Mouse (Mus musculus): ENCODE measurements around the gene Siah3.
"Not testable (repeated sequence)": the region's sequence is repeated elsewhere in the genome, so short reads cannot be mapped to it uniquely, and the experiment has no call there.

Siah3 gene

DNA sequence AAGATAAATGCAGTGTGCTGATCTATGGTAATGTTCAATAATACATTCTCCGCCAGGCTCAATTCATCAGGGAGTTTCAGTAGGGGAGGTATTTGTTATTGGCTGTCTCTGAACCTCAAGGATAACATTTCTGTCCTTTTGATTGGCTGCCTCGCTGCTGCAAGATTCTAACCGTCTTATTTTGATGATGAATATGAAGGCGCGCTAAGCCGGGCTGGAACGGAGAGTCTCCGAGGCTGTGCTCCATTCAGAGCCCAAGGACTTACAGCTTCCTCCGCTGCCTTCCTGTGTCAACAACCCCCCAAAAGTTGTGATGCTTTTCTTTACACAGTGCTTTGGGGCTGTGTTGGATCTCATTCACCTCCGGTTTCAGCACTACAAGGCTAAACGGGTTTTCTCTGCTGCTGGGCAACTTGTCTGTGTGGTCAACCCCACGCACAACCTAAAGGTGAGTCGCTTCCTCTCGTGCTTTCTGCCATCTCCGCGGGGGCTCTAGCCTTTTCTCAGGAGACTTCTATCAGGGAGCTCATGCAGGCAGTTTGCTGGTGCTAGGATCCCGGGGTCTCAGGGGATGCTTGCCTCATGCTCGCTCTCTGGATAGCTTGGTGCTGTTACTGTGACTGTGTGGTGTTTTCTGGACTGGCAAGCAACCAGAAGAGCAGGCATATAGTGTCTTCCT is at the start of gene Siah3:
Gene Siah3 (plus strand): TSS at position 240 of the 679 bp plus-strand sequence.
- no peak for DNase-seq

DNA sequence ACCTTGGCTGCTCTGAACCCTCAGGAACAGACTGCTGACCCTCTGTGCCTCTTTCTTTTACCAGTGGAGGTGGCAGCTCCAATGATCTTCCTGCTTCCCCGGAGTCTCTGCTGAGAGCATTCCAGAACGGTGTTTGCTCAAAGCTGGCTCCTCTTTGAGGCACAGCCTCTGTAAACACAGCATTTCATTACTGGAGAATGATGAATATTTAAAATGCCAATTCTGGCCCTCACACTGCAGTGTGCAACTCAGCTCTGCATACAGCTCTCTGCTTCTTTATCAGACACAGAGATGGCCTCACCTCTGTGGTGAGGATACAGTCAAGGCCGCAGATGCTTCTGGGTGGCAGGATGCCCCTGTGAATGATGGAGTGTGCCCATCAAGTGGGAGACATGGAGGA is 46.0 kb upstream of the Siah3 start:
- DNase-seq, result no peak

GRCm38 (mm10) chr14:75410392-75410791 is 45.4 kb upstream of the Siah3 start:
- DNase-seq, result no peak

- DNase-seq, result no peak
Measured at GRCm38 (mm10) chr14:75418721-75419120, 37.1 kb upstream of the Siah3 start.

DNA sequence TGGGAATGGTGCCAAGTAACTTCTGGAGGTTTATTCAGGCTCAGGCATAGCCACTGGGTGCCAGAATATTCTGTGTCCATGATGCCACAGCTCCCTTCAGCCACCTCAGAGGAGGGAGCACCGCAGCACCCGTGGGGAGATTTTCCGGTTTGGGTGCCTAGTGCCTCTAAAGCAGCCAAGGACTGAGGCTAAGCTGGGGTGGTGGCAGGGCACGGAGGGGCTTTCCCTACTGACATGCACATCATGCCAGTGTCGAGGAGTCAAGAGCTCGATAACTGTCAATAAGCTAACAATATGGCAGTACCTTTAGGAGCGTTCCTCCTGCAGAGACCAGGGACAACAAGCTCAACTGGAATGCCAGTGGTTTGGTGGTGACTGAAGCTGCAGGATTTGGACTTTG is 35.9 kb upstream of the Siah3 start:
- DNase-seq, result no peak

DNA sequence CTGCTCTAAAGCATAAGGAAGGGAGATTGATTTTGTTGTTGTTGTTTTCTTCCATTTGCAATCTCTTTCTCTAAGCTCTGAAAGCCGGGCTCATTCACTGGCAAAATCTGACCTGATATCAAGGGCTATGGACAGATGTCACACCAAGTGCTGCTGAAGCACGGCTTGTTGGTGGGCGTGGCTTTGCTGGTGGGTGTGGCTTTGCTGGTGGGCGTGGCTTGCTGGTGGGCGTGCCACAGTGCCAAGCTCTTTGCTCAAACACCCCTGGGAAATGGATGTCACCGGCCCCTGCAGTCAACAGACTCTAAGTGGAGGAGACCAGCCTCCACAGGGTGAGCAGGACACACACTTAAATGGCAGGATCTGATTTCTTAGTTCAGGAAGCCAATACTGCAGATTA is 35.0 kb upstream of the Siah3 start:
- DNase-seq, result no peak

- no peak for DNase-seq
Measured at GRCm38 (mm10) chr14:75431173-75431786, 24.5 kb upstream of the Siah3 start.

DNA sequence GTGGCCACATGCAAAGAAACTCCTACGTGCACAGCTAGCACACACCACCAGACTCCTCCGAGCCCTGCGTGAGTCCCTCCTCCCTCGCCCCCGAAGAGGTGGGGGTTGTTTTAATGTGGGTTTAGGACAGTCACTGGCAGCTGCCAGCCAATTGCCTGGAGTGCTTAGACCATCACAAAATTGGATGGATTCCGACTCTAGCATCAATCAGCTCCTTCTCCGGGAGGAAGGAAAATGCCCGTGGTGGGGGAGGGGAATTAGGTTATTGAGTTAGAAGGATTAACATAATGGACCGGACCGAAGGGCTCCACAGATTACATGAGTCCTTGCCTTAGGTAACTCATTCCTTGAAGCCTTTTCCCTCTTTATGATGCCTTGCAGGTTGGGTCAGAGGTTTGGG is 22.9 kb upstream of the Siah3 start:
- no peak for DNase-seq

DNA sequence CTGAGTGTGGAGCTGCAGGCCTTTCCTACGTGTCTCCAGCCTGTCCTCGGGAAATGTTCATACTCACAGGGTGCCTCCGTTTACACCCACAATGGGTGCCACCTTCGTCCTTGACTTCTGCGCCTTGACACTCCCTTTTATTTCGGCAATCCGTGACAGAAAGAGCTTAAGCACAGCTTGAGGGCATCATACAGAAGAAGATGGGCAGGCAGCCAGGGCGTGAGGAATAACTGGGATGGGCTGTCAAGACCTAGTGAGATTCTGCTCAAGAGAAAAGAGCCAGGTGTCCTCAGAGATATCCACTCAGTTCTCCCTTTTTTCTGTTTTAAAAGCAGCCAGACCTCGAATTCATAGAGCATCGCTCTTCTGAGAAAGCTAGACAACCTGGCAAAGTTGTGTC is 21.2 kb upstream of the Siah3 start:
- DNase-seq, result no peak

- no peak for DNase-seq
Measured at GRCm38 (mm10) chr14:75444486-75445105, 11.2 kb upstream of the Siah3 start.

GRCm38 (mm10) chr14:75445281-75445947 is 10.4 kb upstream of the Siah3 start:
- peak; percentile 86 to 90 for DNase-seq

DNA sequence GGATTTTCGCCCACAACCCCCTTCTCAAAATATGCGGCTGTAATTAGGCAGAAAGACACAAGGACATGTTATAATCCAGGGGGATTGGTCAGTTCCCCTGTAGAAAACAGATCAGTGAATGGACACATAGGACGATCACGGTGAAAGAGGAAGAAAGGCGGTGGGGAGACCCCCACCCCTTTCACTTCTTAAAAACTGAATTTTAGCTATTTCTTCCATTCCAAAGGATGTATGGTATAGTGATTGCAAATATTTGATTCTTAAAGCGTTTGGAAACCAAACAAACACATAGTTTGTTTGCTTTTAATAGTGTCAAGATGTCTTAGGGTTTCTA is 9.9 kb upstream of the Siah3 start:
- DNase-seq, result no peak

- DNase-seq, result not testable (repeated sequence)
Measured at GRCm38 (mm10) chr14:75446314-75446713, 9.5 kb upstream of the Siah3 start.

- no peak for DNase-seq
Measured at GRCm38 (mm10) chr14:75453906-75454305, 1.9 kb upstream of the Siah3 start.

DNA sequence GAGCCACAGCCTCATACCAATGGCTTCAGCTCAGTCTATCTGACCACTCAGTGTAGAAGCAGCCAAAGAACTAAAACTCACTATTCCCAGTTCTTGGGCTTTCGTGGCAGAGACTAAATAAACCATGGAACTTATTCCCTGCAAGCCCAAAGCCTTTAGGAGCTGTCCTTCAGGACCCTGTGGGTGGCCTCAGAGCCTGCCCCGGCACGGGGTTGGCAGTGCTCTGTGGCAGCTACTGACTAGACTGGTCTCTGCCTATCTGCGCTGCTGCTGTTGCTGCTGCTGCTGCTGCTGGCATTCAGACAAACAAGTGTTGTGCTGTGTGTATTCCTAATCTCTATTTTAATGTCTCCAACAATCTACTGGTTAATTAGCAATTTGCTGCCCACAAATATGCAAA is 1.1 kb upstream of the Siah3 start:
- DNase-seq, result peak in 1 of 2 experiments; percentile 46

DNA sequence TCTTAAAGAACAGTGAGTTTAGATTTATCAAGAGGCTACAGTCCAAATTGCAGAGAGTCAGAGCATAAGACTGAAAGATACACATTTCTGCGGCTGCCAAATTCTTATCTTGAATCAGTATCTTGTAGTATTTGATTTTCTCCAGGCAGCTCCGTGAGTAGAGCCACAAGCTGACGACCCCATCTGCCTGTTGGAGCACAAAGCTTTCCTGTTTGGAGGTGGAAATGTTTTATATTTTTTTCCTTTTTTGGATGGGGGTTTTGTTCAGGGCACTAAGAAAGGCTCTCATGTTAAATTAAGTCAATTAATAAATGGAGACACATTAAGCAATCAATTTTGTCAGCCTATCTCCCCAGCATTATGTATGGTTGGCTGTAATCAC is 430 bp upstream of the Siah3 start:
- DNase-seq, result no peak

- peak; percentile 42 to 75 for DNase-seq
Measured at GRCm38 (mm10) chr14:75456489-75457220, 873 bp downstream of the Siah3 start.

DNA sequence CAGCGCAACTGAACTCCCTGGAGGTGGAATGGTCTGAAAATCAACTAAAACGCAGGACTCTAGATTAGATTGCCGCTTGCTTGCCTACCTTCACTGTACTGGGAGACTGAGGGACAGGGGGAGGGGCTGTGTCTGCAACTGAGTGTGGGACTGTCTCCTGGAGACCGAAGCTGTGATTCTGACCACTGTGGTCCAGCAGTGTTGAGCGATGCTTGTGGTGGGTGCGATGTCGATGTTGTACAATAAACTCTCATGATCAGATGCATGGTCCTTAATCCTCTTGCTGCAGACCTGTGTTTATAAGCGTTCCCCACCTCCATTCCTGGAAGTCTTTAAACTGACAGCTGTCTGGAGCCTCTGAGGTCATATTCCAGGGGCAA is 1.4 kb downstream of the Siah3 start:
- no peak for DNase-seq

- DNase-seq, result no peak
Measured at GRCm38 (mm10) chr14:75459431-75459830, 3.6 kb downstream of the Siah3 start.

DNA sequence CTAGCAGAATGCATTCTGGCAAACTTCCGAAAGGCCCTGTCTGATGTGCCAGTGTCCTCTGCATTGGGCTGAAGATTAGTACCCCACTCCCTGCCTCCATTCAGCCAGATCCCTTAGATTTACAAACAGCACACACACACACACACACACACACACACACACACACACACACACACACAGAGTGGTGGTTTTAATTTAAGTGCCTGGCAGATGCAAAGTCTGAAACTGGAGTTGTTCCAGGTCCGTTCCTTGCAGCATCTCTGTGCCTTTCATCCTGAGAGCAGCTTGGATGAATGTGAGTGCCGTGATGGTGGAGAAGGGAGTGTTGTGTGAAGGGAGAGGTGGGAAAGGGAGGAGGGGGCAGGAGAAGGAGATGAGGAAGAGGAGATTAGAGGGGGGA is 4.2 kb downstream of the Siah3 start:
- no peak for DNase-seq

GRCm38 (mm10) chr14:75460436-75460835 is 4.7 kb downstream of the Siah3 start:
- DNase-seq, result no peak

DNA sequence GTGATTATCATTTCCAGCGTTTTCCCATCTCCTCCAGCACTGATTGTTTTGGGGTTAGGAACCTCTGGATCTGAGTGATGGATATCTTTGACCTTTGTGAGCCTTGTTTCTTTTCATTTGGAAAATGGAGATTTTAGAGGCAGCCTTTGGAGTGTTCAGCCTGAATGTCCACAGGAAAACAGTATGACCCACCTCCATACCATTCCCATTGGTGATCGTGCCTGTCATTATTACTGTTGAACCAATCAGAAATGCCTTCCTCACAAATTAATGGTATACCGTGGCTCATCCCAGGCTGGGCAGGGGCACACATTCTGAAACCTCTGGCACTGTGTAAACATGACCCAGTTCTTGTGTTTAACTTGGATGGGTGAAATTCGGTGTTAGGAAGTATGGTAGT is 6.0 kb downstream of the Siah3 start:
- no peak for DNase-seq

DNA sequence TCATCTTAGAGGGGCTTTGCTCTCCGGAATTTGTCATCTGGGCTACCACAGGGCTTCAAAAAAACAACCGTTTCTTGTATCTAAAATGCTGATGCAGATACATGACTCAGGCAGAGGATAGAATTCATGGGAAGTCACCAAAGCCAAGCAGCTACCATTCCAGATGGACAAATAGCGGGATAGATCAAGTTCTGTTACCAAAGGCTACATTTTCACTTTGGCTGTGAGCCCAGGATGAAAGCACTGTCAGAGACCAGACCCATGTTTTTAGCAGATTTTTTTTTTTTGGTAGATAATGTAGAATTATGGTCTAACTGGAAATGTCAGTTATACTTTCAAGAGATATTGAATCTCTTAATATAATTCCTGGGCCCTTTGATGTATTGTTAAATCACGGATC is 7.4 kb downstream of the Siah3 start:
- no peak for DNase-seq

All from kidney, postnatal 25 days (tissue).